Mouse (Mus musculus) ZHBTc4 (cell line): ENCODE results near the gene Tbc1d17.

Source experiments
- DNase-seq: peaks from one replicate; pipeline ENCODE4 v3.0.0-alpha.2; 2011; ENCODE audit warnings: low read depth, low spot score

Gene Tbc1d17

DNA sequence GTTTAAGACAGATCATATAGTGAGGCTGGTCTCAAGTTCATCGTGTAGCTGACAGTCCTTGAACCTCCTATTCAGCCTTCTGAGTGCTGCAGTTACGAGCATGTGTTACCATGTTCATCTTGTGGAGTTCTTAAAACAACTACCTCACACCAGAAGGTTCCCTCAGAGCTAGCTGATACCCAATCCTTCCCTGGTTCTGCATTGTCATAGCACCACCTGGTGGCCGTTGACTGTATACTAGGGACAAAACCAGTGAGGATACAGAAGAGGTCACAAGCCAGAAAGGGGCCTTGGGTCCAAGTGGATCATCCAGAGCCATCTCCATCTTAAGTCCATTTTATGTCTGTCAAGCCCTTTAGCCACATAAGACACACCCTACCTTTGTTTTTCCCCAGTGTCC is 24.0 kb downstream of the Tbc1d17 start:
- peak; percentile 84 for DNase-seq

DNA sequence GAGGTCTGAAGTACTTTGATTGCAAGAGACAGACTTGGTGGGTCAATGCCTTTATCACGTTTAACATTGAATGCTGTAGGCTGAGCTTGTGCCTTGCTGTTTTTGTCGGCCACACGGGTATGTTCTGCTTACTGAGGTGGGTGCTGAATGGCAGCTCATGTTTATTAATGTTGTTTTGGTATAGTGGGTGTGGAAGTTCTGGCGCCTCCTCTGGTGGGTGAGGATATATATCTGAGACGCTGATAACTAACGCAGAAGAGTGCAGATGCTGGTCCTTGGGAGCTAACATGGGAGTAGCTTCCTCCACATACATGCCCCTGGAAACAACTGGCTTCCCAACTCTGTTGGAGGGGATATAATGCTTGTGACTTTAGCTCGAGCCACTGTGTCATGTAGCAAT is 25.5 kb downstream of the Tbc1d17 start:
- DNase-seq = no peak

DNA sequence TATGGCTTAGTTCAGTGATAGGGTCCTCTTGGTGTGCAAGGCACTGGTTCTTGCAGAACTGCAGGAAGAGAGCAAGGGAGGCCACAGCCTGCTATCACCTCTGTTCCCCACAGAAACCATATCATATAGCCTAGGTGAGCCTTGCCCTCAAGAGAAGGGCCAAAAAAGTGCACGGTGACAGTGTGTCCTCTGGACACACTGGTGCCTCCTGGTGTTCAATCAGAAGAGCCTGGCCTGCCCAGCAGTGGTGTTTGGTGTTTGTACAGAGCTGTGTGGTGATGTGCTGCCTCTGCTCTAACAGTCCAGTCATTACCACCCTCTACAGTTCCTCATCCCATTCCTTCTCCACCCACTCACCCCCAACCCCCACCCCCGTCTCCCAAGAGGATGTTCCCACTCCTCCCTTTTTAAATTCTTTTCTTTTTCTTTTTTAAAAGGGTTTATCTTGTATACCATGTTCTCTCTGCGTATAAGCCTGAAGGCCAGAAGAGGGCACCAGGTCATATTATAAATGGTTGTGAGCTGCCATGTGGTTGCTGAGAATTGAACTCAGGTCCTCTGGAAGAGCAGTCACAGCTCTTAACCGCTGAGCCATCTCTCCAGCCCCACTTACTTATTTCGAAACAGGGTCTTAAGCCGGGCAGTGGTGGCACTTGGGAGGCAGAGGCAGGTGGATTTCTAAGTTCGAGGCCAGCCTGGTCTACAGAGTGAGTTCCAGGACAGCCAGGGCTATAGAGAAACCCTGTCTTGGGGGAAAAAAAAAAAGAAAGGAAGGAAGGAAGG is 27.0 kb downstream of the Tbc1d17 start:
- no peak for DNase-seq

DNA sequence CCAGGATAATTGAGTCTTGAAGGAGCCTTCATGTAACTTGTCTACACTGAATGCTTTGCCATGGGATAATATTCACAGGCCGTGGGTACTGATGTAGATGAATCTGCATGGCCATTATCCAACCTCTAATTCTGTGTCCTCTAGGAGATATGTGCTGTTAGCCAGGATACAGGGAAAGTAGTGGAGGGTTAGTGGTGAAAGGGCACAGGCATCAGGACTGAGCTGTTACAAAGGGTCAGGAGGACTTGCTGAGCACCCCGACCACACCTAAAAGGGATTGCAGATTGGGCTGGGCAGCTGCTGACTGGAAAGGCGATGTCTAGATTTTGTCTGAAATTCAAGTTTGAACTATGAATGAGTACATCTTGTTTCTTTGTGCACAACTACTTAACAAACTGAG is 28.4 kb downstream of the Tbc1d17 start:
- no peak for DNase-seq

DNA sequence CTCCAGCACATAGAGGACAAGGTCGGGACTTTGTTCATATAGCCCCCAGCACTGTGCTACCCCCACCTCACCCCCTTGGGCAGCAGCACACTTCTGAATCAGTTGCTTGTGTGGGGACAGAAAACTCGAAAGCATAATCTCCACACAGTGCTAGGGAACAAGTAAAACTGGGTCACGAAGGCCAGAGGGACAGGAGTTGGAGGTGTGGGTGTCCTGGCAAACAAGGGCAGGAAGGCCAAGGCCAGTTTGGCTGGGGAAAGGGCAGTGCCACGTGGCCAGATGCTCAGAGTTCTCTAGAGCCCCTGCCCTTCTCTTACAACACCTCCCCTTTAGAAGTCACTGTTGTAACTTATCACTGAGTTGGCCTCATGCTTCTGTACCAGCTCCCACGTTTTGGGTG is 29.0 kb downstream of the Tbc1d17 start:
- DNase-seq = no peak

DNA sequence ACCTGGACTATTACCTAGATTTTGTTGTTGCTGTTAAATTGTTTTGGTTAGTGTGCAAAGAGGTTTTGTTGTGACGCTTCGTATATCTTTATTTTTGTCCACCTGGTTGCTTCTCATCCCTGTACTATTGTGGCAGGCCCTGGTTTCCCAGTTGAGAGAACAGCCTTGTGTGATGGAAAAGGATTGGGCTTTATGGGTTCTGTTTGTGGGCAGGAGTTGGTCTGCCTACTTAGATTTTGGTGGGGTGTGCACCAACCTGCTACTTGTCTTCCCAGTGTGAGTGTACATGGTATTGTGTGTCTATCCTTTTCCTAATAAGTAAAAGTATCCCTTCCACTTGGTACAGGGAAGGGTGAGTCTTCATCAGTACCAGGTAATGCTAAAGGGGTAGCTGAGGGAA is 29.5 kb downstream of the Tbc1d17 start:
- DNase-seq = no peak

DNA sequence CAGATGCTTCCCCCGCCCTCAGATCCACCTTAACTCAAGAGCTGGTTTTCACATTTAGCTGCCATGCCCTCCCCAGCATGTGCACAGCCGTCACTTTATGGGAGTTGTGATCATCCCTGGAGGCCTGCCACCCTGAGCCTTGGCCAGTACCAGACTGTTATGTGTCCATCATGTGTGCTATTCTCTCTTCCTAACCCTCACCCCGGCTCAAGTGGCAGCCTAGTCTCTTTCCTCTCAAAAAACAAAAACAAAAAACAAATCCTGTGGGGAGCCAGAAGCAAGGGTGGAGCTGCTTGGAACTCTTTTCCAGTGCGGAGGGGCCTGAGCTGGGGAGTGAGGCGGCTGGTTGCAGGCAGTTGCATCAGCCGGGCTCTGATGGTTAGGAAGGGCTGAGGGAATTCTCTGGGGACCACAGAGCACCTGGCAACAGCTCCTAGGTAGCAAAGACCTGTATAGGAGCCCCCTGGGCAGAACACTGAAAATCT is 30.1 kb downstream of the Tbc1d17 start:
- DNase-seq = peak; percentile 64

DNA sequence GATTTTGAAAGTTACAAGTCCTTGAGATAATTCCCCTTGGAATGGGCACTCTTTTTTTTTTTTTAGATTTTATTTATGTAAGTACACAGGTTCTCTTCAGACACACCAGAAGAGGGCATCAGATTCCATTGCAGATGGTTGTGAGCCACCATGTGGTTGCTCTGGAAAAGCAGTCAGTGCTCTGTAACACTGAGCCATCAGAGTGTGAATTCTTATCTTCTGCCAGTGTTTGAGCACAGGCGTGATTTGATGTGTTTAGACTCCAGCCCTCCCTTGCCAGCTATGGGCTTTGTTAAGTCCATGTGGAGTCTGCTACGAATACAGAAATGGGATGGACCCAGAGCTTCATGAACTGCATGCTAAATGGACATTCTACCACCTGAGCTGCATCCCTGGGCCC is 30.7 kb downstream of the Tbc1d17 start:
- no peak for DNase-seq

DNA sequence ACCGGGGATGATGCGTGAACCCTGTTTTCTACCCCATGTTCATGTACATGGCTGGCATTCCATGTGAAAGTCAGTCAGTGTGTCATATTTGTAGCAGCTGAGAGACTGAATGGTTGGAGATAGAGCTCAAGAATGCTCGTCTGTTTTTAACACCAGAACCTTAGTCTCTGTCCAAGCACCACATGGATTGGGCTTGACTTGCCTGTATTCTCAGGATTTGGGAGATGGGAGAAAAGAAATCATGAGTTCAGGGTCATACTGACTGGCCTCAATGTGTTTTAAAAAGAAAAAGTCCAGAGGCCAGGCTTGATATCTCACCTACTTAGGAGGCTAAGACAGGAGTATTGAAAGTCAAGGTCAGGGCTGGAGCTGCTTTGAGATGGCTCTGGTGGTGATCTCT is 31.4 kb downstream of the Tbc1d17 start:
- no peak for DNase-seq

DNA sequence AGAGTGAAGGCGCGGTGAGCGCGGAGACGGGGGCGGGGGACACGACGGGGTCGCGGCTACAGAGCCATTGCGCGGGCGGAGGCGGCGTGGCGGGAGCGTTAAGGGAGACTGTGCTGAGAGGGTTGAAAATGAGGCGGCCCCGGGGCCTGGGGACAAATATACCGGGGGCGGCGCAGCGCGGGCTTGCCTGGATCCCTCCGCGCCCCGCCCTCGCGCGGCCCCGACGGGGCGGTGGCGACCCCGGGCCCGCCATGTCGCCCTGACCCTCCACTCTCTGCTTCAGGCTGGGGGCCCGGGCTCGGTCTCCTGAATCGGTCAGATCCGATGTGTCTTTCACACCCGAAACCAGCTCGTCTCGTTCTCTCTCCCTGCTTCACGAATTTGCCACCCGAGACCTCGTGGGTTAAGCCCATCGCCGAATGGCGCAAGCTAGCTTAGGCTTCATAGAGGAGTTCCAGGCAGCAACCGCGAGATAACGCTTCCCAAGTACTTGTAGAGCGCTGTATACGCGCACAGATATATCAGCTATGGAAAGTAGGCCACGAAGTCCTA is 32.3 kb downstream of the Tbc1d17 start, which contains the start of gene Atf5:
Atf5 (minus strand) TSS at position 189 of the 552 bp plus-strand sequence.
- peak; percentile 77 for DNase-seq

DNA sequence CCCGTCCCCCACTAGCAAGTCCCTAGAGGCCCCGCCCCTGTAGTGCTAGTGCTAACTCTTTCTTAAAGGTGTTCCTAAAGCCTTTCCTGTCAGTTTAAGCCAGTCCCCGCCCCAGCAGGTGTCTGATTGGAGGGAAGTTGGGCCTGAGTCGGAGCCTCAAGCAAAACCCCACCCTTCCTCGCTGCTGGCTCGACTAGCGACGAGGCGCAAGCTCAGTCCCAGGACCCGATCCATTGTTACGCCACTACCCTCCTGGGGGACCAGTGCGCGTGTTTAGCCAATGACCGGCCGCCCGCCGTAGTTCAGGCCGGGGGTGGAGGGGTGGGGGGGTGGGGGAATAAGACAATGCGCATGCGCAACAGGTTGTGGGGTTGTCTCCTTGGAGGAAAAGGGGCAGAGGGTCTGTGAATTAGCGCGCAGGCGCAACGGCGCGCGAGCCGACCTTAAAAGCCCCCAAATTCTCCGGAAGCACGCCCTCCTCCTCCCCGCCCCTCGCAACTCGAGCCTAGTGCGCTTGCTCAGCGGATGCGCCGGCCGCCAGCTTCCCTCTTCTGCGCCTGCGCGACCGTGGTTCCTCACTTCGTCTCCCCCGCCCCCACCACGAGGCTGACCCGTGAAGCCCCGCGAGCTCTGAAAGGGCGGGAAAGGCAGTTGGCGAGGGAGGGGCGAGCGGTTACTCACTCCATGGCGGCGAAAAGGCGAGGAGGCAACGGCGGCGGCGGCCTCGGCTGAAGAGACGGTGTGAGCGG is 33.0 kb downstream of the Tbc1d17 start, which contains the start of the genes Nup62 and Il4i1:
Nup62 (plus strand) TSS at position 368 of the 749 bp plus-strand sequence.
Il4i1 (plus strand) TSS at position 667 of the 749 bp plus-strand sequence.
- DNase-seq = peak; percentile 100

DNA sequence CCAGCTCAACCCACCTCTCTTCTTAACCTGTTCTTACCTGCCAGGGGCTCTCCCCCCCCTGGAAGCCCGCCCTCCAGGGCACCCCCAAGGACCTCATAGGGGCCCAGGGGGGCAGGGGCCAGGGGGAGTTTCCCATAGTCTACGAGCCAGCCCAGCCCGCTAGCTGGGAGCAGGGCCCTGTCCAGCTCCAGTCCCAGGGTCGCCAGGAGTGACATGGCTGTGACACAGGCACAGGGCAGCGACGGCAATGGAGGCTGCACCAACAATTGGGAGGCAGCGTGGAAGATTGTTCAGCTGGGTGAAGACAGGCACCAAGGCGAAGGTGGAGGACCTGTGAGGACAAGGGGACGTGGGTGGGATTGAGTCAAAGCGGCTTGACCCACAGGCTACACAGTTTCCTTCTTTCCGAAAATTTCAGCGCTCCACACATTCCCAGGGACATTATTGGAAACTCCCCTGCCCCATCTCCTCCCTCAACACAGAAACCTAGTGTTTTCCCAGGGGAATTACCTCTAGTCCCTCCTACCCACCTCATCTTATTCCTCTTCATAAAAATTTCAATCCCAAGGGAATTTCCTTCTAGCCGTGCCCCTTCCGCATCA is 33.8 kb downstream of the Tbc1d17 start:
- DNase-seq = no peak

DNA sequence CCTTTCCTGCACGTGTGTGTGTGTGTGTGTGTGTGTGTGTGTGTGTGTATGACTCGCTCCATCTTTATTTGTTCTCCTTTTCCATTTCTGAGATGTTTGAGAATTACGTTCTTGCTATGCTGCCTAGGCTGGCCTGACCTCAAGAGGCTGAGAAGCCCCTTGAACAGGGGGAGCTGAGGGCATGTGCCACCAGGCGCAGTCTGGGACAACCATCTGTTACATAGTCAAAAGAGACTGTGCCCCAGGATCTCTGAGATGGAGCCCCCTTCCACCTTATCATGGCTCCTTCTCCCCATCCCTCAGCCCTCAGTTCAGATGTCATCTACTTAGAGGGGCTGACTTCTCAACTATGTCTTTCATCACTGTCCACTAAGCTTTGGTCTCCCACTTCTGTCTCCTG is 34.5 kb downstream of the Tbc1d17 start:
- no peak for DNase-seq

DNA sequence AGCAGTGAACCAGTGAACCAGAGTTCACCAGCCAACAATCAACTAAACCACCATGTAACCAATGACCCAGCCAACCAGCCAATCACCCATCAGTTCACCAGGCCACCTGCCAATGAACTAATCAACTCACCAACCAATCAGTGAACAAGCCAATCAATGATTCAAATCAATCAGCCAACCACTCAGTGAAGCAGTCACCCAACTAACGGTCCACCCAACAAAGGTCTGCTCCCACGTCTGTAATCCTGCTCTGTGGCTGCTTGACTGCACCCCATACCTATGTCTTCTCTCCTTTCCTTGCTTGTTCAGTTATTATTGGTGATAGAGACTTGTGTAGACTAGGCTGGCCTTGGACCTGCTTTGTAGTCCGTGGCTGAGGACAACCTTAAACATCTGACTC is 34.9 kb downstream of the Tbc1d17 start:
- DNase-seq = no peak

DNA sequence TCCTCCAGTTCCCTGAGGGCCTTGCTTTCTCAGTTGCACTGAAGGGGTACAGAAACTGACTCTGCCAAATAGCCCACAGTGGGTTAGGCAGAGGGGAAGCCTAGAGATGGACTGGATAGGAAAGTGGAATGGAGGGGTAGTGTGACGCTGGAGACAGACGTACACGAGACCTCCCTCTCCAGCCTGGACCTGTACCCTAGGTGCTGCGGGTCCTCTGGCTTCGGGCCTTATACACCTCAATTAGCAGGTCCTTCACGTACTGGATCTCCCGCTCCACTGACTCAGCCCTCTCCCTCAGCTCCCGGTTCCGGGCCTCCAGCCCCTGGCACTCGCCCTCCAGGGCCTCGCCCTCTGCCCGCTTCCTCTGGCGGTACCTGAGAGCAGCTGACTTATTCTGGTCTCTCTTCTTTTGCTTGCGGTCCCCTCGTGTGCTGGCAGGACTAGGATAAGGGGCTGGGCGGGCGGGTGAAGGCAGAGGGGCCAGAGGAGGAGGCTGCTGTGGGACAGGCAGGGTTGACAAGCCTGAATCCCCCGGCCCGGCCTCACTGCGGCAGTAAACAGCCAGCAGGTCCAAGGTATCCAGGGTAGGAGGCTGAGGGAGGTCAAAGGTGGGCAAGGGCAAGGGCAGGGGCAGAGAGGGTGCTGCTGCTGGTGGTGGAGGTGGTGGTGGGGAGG is 36.1 kb downstream of the Tbc1d17 start:
- no peak for DNase-seq

DNA sequence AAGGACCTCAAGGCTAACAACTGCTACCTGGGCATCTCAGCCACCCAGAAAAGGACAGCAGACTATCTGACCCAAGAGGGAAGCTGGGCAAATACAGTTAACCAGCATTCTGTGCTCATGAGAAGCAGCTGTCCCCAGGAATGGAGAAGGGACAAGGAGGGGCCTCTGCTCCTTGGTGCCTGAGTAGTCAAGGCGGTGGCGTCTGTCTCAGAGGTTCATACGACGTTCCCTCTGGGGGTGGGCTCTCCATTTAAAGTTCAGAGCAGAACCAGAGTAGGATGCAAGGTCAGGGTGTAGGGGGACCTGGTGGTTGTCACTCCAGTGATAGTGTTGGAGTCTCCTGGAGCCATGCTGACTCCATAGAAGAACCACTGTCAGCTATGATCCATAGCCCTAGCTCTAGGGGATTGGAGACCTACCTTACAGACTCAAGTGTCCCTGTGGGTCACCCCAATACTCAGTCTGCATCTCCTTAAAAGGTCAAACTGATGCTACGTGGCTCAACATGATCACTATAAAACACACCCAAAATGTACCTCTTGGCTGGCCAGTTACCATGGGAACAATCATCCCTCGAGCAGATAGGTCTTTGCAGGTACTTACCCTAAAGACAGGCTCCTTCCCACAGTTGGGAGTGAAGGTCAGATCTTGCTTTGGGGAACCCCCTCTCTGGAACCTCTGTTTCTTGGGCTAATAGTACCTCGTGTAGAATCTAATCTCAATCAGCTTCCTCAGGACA is 37.9 kb downstream of the Tbc1d17 start:
- DNase-seq = no peak

DNA sequence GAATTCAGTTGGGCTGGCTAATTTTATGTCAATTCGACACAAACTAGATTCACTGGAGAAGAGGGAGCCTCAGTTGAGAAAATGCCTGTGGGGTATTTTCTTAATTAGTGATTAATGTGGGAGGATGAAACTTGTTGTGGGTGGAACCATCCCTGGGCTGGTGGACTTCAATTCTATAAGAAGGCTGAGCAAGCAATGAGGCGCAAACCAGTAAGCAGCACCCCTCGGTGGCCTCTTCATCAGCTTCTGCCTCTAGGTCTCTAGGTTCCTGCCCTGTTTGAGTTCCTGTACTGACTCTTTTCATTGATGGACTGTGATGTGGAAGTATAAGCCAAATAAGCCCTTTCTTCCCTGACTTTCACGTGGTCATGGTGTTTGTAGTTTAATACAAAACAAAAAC is 38.5 kb downstream of the Tbc1d17 start:
- no peak for DNase-seq

DNA sequence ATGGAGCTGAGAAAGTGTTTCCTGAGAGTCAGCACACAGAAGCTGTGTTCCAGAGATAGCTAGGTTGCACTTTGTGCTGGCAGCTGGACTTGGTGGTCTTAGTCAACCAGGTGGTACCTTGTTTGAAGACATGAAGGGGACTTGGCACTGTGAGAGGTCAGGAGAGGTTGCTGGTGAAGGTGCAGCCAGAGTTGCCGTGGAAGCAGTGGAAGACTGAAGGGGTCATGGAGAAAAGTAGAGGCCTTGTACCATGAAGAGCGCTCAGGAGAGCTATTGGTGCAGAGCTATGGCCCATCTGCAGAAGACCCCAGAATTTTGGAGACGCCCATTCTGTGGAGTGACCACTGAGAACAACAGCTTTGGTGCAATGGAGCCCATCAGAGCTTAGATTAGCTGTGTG is 39.4 kb downstream of the Tbc1d17 start:
- no peak for DNase-seq

DNA sequence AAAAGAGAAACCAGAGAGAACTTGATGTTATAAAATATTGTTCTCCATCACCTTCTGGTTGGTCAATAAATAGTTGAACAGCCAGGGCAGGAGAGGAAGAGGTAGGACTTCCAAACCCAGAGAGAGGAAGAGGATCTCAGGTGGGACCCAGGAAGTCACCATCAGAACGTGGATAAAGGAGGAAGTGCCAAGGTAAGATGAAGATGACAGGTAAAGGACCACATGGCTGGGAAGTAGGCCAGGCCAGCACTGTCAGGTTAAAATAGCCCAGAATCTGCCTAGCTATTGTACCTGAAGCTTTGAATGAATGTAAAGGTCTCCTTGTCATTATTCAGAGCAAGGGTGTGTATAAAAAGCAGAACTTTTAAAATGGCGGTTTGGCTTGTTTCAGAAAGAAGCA is 40.0 kb downstream of the Tbc1d17 start:
- no peak for DNase-seq

DNA sequence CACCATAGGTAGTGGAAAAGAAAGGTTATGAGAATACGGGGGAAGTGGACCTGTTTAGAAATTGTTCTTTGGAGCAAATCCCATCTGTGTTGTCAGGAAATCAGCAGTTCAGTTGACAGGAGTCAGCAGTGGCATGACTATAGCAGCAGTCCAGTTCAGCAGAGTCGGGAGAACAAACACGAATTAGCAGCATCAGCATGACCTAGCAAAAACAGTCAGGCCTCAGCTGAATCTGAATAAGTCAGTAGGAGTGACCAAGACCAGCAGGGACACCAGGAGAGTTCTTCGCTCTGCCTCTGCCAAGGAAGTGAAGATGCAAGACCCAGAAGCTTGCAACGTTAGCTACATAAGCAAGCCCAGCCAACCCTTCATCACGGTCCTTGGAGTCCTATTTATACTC is 56.1 kb downstream of the Tbc1d17 start:
- no peak for DNase-seq

DNA sequence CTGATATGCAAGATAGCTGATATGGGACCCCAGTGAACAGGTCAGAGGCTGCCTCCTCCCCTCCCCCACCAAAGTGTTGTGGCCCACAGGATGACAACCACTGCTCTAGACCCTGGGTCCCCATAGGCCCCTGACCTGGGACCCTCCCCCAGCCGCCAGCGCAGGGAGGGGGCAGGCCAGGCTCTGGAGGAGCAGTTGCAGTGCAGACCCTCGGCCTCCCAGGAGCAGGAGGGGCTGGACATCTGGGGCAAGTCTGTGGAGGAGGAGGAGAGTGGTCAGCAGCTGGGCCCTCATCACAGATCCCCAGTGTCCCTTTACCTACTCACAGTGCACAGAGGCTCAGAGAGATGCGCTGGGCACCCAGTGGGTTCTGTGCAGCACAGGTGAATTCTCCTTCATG is 58.8 kb downstream of the Tbc1d17 start:
- DNase-seq = no peak
